Mouse (Mus musculus) spleen, adult 12 weeks (tissue): ENCODE measurements around the gene Usp15.

ENCODE experiments used
- DNase-seq: peaks from one replicate; pipeline ENCODE4 v3.0.0; 2022; ENCODE audit warnings: low spot score

Gene Usp15

DNA sequence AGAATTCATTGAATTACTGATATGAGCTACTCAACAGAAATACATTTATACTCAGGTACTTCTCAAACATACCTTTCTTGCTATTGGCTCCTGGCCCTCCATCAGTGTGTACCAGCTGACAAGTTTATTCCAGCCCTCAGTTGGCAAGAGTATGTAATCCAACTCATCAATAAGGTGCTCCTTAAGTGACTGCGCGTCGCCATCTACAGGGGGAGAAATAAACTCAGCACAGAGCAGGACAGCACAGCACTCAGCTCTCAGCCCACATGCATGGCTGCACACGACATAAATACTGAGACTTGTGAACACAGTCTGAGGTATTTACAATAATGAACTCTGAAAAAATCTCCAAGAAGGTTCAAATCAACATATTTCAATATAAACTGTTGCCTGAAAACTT lies 21.0 kb downstream of the Usp15 start:
- DNase-seq, result no peak

DNA sequence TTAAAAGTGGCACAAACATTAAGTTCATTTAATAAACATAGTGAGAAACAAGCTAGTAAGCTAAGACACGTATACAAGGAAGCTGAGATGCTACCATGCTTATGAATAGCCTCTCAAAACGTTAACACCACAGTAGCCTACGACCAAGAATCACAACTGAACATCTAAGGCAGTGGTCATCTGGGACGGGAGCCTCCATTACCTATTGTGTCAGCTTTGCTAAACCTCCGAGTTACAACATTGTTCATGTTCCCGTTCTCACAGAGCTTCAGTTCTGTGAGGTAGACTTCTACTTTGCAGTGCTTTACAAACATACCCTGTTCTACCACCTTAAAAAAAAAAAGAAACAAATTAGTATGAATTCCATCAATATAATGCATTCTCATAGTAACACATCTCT lies 25.9 kb downstream of the Usp15 start:
- no peak for DNase-seq

DNA sequence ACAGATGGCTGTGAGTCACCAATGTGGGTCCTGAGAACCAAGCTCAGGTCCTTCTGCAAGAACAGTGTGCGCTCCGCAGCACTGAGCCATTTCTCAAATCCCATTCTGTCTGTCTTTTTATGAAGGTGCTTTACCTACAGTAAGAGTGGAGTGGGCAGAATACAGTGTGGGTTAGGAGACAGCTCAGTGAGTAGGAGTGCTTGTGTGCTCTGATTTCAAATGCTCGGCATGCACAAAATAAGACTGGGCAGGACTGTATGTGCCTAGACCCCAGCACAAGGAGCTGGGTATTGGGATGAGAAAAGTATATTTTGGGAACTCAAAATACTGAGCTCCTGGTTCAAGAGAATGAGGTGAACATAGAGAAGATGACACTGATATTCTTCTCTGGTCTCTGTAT lies 31.3 kb downstream of the Usp15 start:
- no peak for DNase-seq

DNA sequence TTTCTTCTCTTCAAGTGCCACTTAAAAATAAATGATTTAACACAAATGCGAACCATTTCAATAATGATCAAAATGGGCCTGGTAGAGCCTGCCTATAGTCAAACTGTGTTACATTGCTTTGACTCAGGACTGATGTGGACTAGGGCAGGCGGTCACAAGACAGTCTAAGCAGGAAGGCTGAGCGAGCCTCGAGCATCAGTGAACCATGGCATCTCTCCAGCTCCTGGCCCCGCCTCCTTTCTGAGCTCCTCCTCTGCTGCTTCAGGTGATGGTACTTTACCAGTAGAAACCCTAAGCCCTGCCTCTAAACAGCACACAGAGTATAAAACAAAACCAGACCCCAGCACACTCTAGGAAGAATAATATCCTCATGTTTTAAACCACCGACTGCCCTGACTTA lies 36.3 kb downstream of the Usp15 start:
- peak; percentile 31 for DNase-seq

DNA sequence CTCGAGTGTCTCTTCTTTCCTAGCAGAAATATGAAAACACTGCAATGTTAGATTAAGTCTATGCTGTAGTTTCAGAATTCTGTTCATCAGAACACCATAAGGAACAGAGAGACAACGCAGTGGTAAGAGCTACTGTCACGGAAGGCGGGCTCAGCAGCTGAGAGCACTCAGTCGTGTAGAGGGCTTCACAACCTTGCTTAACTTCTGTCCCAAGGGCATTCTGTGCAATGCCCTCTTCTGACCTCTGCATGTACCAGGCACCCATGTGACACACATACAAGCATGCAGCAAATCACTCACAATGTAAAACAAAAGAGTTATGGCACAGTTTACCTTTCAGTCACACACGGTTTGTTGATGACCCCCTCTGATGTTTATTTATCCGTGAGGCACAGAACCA lies 37.5 kb downstream of the Usp15 start:
- peak; percentile 21 for DNase-seq

DNA sequence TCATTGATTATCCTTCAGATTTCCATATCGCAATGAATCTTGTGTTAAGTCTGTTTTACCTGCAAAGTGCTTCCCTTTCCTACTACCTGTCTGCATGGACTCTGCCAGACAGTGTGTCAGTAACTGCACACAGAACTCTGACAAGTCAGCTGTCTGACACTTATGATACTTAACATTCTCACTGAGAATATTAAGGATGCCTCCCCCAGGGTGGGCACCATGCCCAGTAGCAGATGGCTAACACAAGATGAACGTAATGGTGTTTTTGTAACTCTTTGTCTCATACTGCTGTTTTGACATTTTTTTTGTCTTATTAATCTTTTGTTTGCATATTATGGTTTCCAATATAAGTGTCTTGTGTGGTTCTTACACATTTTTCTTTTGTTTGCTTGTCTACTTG lies 40.4 kb downstream of the Usp15 start:
- DNase-seq, result no peak

DNA sequence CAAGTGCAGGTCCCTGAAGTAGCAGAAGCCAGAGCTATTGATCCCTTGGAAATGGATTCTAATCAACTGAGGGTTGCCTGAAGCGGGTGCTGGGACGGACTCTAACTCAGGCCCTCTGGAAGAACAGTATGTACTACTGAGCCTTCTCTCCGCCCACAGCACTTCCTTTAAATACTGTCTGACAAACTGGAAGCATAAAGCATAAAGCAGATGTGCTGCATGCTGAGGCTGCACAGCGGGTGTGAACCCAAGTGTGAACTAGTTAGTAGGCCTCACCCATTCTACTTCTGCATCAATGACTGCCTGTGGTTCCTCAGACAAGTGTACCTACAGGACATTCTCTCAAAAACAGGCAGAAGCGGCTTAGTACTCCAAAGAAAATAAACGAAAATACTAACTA lies 41.0 kb downstream of the Usp15 start:
- DNase-seq, result no peak

DNA sequence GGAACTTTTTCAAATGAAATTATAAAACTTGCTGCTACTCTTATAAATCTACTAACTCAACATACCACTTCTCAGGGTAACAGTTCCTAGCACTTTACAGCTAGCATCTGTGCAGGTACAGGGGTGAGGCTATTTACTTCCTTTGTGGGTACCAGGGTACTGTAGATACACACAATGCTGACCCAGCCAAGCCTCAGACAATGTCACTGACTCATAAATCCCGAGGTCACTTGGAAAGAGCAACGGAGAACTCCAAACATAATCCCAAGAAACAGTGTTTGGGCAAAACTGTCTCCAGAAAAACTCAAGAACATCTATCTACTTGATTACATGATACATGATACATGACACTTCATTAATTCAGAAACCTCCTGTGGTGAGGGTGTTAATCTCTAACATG lies 43.5 kb downstream of the Usp15 start:
- DNase-seq, result no peak

DNA sequence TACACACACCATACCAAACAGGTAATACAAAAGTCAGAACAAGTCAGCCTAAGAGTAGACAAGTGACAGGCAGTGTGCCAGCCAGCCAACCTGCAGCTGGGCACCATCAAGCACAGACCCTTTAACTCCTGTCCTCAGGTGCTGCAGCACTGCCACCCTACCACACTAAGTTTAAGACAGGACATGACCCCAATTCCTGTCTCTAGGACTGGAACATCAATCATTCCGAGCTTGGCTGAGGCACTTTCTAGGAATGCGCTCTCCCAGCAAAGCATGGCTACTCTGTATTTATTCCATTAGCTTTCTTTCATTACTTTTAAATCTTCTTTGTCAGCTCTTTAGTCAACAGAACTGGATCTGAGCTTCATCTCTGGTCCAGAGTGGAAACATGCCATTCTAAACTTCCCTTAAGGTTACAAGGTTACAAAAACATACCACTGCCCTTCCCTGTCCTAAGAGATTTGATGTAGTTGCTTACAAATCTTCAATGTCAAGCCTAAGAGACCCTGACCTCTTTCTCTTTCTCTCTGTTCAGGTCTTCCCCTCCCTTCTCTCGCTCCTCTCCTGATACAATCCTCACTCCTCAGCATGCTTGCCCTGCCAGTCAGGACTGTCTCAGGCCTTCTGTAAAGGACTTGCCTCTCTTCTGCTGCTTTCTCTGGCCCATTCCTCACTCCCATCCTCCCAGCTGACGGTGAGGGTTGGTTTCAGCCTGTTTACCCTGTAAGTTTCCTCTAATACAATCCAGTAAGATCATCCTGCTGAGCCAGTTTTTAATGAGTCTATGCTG lies 48.6 kb downstream of the Usp15 start:
- DNase-seq, result no peak

DNA sequence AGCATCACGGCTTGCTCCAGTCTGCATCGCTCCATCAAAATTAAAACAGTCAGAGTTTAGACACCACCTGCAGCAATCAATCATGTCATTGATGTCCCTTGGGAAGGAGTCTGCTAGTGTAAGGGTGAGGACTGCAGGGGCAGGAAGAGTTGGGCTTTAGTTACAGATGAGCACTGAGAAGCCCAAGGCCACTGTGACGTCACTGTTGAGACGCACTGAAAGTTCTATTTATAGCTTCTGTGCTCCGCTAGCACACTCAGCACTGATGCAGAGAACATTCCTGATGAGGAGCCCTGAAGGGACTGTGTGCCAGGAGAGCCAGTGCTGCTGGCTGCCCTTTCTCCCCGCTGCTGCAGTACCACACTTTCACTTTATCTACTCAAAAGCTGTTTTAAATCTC lies 49.6 kb downstream of the Usp15 start:
- DNase-seq, result no peak

DNA sequence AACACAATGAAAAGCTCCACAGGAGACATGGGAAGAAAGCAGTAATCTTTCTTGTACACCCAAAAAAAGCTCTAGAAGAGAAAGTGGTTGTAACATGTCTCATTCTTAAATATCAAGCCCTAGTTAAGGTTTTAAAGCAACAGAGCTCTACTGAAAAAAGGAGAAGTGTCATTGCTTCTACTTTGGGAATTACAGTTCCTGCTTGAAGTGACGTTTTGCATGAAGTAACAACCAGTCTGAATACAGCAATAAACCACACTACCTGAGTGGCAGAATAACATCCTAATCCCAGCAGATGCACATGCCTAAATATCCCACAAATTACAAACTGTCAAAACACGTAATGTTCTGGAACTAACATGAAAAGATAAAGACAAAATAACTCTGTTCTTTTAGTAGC lies 50.4 kb downstream of the Usp15 start:
- no peak for DNase-seq

DNA sequence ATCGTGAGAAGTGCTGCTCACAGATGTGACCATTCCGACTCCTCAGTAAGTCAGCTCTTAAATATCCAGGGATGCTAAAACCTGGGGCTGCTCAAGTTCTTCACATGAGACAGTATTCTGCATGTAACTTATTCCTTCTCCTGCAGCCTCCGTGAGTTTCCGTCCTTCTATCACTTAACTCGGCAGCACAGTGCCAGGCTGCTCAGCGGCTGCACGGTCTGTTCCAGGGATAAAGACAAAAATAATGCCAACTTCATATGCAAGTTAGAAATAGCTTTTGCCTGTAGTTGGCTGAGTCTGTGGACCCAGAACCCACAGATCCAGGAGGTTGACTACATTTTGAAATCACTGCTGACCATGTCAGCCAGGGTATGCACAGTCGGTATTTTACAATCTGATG lies 52.5 kb downstream of the Usp15 start:
- DNase-seq, result no peak

DNA sequence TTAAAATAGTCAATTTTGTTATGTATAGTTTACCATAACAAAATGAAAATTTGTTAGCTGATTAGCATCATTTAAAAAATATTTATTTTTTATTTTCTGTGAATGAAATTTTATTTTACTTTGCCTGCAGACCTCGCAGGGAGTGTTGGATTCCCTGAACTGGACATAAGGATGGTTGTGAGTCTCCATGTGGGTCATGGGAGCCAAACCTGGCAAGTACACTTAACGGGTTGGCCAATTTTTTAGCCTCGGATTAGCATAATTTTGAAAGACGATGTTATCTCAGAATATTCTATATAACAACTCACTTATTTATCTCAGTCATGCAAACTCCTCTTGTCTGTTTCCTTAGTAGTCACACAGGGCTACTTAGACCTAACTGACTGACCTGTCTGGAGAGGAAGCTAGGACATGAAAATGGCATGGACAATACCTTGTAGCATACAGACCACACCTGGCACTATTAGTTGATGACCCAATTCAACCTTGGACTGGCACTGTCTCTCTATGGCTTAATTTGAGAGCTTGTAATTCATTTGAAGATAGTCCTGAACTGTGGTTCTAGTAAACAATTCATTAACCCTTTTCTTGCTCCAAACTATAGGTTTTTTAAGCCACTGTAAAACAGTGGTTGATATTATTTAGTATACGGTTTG lies 54.3 kb downstream of the Usp15 start:
- DNase-seq, result no peak

DNA sequence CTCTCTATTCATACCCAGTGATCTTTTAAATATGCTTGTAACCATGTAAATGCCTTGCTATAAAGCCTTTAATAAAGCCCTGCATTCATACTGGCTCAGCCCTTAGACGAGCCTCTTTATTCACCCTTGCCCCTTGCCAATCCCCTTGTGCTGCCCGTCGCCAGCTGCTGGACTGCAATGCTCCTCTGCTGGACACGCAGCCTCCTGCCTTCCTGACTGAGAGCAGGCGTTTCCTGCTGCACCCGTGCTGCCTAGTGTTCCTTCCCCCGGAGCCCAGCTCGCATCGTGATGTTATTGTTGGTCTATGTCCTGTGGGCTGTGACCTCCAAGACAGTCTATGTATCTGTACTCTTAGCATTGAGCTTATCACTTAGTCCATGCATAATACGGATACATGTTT lies 61.0 kb downstream of the Usp15 start:
- no peak for DNase-seq

DNA sequence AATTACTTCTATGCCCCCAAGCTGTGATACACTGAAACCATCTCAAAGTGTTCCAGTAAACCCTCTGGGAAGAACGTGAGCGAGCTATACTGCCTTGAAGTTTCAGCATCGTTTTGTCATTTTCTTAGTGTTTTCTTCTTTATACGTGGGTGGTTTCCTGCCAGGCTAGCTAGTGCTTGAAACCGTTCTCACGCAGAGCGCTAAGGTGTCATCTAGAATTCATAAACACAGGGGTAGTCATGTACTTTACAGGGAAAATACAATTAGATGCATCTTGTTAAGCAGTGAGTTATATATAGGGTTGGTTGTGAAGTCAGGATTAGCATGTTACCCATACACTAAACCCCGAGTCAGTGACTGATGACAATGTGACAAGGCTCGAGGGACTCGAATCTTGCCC lies 65.3 kb downstream of the Usp15 start:
- DNase-seq, result no peak

DNA sequence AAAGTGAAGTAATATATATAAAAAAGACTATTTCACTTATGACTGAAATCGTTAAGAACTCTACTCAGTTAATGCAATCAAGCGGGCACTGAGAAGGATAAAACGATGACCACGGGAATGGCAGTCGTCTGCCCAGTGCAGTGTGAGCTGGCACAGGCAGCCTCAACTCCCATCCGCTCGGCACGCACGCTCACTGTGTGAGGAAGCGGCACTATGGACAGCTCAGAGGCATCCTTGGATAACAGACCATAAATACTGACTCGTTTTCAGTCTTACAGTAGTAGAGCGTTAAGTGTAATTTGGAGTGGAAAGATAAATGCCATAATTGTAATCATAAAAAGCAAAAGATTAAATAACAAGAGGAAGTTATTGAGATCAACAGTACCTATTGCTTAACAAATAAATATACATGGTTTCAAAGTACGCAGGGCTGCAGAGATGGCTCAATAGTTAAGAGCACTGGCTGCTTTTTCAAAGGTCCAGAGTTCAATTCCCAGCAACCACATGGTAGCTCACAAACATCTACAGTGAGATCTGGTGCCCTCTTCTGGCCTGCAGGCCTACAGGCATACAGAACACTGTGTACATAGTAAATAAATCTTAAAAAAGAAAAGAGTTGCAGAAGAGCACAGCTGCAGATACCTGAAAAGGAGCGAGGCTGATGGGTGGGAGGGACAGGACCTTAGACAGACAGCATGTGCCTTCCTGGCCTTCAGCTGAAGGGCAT lies 76.0 kb downstream of the Usp15 start:
- no peak for DNase-seq

DNA sequence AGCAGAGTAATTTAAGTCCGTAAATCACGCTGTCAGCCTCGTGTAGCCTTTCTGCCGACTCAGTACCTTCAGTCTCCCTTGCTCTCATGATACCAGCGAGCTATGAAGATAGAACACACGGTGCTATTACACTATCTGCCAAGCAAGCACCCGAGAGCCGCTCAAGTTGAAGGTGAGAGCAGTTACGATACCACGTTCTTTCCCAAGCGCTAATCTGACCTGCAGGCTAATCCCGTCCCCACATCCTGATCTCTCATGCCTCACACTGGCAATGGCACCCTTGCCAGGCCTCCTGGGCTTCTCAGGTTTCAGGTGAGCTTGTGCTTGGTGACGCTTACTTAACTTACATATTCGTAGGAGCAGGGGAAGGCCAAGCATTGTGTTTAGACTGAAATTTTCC lies 79.9 kb downstream of the Usp15 start:
- no peak for DNase-seq

DNA sequence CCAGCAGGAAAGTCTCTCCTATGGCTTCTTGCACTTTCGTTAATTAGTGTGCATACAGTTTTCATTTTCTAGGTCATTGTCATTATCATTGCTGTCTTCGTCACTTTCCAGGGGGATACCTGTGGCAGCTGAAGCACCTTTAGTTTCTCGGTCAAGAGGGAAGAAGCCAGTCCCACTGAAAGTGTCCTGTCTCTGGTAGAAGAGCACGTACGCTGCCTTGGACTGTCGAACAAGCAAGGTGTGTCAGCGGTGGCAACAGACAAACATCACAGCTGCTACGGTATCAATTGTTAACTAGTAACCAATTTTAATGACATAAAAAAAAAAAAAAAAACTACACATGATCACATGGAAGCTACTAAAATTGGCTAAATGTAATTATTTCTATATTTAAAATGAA lies 83.3 kb downstream of the Usp15 start:
- no peak for DNase-seq

DNA sequence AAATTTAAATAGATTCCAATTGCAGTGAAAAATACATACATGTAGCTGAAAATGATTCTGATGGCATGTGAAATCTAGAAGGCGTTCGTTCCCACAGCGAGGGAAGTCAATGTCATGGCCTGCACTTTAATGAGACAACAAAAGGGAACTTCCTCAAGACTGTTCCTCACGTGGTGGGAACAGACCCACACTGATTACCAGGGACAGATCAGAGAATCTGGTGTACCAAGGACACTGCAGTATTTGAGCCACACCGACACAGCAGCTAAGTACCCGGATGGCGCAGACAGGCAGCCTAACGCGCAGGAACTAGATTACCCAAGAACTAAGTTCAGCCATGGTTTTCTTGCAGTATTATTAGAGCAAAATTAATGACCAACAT lies 84.0 kb downstream of the Usp15 start:
- no peak for DNase-seq

DNA sequence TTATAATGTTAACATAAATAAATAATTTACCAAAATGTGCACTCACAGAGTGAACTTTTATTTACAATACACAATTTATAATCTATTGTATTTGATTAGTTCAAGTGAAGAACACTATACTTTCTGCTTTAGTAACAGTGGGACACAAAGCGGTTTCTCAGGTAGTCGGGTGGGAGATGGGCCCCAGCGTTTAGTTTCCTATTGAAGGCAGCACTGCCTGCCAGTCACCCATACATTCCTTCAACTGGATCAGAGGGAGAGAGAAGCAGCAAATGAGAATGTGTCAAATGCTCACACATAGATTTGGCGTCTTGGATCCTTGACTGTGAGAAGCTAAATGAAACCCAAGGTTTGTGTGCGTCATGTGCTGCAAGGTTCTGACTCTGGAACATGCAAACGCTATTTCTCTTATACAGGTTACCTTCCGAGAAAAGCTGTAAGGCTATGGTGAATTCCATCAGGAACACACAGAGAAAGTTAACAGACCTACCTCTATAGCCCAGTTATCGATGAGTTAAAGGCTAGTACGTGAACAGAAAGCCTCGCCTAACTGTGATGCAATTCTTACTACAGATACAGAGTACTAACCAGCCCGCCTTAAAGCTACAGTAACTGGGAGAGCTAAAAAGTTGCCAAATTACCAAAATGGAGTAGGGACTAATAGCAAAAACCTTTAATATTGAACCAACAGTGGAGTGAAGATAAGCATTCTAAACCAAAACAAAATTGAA lies 84.6 kb downstream of the Usp15 start:
- DNase-seq, result no peak

DNA sequence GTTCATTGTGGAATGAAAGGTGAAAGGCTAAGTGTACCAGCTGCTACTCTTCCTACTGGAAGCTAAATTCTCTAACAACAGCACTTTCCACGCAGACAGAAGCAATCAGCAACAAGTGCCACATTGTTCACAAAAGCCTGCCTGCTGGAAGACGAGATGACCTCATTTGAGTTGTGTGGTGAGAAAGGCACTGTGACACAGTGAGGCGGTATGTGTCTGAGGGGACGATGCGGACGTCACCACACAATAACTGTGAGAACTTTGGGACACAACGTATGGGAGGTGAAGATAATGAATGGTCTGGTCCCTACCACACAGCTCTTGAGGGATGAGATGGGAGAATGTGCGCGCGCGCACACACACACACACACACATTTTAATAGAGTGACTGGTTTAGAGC lies 86.2 kb downstream of the Usp15 start:
- no peak for DNase-seq

DNA sequence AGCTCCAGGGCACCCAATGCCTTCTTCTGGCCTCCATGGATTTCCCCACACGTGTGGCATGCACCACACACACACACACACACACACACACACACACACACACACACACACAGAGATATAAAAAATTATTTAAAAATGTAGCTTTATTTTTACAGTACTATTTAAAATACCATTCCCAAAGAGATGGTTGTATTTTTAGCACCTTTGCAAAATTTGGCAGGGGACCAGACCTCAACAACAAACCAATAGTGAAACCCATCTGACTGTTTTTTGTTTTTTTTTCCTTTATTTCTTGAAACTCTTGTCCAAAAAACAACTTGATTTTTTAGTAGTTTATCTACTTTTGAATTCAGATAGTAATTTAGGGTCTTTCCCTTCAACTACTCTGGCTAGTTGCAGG lies 88.3 kb downstream of the Usp15 start:
- no peak for DNase-seq

DNA sequence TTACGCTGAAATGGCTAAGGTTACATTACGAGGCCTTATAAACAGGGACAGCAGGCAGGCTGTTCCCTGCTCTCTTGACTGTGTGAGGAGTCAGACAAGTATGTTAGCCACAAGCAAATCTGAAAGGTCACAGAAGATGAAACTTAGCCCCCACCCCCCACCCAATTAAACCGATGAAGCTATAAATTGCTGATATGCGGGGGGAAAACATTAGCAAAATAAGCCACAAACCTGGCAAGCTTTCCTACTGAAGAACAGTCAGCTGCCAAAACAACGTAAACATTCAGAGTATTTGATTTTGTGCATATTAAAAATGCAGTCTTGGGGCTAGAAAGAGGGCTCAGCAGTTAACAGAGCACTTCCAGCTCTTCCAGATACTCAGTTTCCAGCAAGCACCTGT lies 88.7 kb downstream of the Usp15 start:
- no peak for DNase-seq
